Mouse (Mus musculus): Measurements from ENCODE around the gene Cygb.

- TF ChIP-seq CTCF (IDR thresholded peaks at IDR 0.05; ENCODE audit: low read depth), result no peak
- TF ChIP-seq EP300 (IDR thresholded peaks at IDR 0.05; ENCODE audit: low read depth), result no peak
These were observed 12.5 kb upstream of the Cygb start for GRCm38 (mm10) chr11:116666566-116666965.

Data from heart, postnatal 0 days (tissue).